Mouse (Mus musculus) adrenal gland (tissue): ENCODE data around the gene Stam2.

Experiments used
- intact Hi-C: fragments of 180-260 bp; cut with DNase I; formaldehyde crosslinking; loops from one replicate; pipeline ENCODE4 v1.15.1; 2025

The Stam2 gene

GRCm38 (mm10) chr2:52732611-52733010, 9.5 kb downstream of the Stam2 start:
- intact Hi-C loops: no loop called here

- intact Hi-C loops: no loop called here
Observed at GRCm38 (mm10) chr2:52732001-52732400, 10.1 kb downstream of the Stam2 start.

DNA sequence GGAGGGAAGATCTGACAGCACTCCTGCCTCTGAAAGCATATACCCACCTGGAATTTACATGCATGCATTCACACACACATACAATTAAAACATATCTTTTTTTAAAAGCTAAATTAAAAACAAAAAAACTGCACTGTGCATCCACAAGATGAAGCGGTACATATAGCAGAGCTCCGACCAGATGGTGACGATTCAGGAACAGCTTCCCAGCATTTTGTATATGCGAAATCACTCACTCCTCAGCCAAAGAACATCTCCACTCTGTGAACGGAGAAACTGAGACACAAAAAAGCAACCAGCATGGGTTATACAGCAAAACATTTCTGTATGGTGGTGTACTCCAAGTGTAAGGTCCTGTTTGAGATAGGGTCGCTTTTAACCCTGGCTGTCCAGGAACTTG, 11.2 kb downstream of the Stam2 start:
- intact Hi-C loops: no loop called here

DNA sequence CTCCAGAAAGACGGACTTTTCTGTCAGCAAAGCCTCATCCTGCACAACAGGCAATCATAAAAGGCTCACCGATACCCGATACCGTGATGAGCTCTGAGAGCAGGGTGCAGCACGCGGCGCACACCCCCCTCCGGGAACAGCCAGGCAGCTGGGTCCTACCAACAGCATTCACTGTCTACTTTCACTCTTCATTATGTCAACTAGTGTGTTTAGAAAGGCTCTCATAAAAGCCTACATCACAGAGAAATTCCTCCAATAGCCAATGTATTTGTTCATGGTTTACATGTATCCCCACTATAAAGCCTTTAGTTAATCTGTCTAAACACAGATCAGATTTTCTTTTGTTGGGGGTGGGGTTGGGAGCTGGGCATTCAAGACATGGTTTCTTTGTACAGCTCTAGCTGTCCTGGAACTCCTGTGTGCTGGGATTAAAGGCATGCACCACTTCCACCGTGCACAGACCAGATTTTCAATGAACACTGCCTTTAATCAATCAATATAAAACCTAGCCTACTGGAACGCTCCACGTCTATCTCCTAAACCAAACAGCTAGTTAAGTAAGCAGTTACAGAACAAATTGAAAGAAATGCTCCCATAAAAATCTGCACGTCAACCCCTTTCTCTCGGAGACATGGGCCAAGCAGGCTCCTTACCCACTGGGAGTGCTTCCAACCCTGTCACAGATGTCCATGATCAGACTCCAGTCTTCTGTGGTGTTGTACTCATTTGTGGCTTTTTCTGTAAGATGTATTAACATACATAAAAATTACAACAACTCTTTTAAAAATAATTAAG, 21.7 kb downstream of the Stam2 start:
- intact Hi-C loops: no loop called here

- intact Hi-C loops: no loop called here
Observed at GRCm38 (mm10) chr2:52717076-52717475, 25.0 kb downstream of the Stam2 start.

DNA sequence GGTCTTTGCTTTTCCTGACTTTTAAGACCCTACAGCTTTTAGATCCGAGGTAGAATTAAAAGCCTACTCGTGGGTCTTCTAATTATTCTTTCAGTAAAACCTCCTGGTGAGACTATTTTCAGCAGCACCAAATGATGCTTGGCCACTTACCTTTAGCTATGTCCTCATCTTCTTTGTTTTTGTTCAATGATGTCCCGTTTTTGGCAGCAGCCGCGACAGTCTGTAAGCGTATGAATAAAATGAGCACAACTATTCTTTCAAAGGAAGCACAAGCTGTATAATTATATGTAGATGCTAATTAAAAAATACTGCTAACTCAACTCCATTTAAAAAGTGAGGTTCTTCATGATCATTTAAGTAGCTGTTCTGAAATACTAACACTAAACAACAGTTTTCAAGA, 26.5 kb downstream of the Stam2 start:
- intact Hi-C loops: no loop called here

DNA sequence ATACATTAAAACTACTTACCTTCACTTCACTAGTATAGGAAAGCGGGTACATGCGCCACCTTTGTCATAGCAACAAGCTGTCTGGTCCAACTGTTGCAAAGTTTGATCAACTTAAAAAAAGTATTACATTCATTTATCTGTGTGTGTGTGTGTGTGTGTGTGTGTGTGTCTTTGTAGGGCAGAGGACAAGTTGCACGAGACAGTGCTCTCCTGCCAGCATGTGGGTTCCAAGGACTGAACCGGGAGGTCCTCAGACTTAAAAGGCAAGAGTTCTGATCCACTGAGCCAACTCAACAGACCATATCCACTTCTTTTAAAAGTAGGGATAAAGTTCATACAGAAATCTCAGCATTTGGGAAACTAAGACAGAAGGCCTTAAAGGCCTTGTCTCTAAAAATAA, 28.0 kb downstream of the Stam2 start:
- intact Hi-C loops: no loop called here

- intact Hi-C loops: no loop called here
Observed at GRCm38 (mm10) chr2:52710804-52711203, 31.3 kb downstream of the Stam2 start.

- intact Hi-C loops: no loop called here
Observed at GRCm38 (mm10) chr2:52709417-52709816, 32.7 kb downstream of the Stam2 start.

GRCm38 (mm10) chr2:52701368-52702036, 40.6 kb downstream of the Stam2 start:
- intact Hi-C loops: no loop called here

DNA sequence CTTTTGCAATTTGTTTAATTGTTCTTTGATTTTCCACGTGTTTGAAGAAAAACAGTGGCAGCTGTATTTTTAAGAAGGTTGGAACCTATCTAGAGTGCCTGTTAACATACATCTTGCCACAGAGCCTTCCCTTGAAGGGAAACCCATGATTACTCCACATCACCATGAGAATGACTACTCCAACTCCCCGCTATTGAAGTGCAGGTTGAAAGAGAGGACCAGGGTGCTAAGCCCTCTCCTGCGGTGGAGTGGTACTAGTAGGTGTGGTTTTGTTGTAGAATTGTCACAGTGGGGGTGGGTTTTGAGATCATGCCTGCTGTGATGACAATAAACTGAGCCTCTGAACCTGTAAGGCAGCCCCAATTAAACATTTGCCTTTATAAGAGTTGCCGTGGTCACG, 41.7 kb downstream of the Stam2 start:
- intact Hi-C loops: no loop called here

GRCm38 (mm10) chr2:52694604-52695003, 47.5 kb downstream of the Stam2 start:
- intact Hi-C loops: loop anchor here (10.0 kb wide), 1 partner anchor 60 kb away; no protein-coding TSS in a partner anchor

GRCm38 (mm10) chr2:52691745-52692144, 50.3 kb downstream of the Stam2 start:
- intact Hi-C loops: loop anchor here (10.0 kb wide), 1 partner anchor 57 kb away; no protein-coding TSS in a partner anchor

DNA sequence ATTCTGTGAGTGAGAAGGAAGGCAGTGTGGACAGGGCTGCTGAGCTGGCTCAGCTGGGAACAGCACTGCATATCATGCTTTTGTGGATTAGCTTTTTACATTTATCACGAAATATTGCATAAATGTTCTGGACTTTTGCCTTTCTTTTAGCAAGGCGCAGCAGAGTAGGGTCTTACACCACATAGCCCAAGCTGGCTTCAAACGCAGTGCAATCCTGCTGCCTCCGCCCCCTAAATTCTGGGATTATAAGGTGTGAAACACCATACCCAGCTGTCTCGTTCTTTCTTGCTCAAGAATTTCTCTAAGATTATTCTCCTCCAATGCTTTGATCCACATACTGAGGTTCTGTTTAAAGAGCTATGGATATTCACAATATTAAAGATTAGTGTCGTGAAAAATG, 55.5 kb downstream of the Stam2 start:
- intact Hi-C loops: no loop called here

GRCm38 (mm10) chr2:52677589-52677988, 64.5 kb downstream of the Stam2 start:
- intact Hi-C loops: no loop called here

- intact Hi-C loops: no loop called here
Observed at GRCm38 (mm10) chr2:52676913-52677303, 65.2 kb downstream of the Stam2 start.

GRCm38 (mm10) chr2:52676023-52676912, 65.8 kb downstream of the Stam2 start, which contains the start of gene Cacnb4:
TSS of gene Cacnb4 (minus strand) at chr2:52676831.
- intact Hi-C loops: no loop called here

DNA sequence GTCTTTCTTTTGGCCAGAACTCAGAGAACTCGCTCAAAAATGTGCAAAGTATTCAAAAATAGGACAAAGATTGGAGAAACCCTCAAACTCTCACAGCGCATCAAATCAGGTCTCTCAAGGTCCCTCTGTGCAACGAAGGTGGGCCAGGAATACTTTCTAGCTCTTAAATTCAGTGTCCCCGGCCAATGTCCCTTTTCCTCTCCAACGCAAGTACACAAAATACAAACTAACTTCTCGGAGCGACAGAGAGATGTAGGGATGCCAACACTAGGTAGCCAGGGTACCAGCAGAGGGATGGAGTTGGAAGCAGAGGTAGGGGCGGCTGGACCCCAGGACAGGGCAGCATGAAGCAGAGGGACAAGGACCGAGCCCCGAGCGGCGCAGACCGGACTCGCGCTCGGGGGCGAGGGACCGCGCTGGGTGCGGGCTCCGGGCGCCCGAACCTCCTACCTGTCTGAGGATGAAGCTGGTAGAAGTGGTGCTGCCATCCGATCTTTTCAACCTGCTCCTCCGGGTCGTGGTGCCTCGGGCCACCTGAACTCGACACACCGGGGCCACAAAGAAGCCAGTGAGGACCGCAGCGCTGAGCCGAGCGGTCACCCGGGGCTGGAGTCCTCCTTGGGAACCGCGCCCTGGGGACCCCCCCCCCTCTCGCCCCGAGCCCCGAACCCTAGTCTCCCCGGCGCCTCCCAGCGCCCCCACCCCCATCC, 66.6 kb downstream of the Stam2 start:
- intact Hi-C loops: no loop called here

DNA sequence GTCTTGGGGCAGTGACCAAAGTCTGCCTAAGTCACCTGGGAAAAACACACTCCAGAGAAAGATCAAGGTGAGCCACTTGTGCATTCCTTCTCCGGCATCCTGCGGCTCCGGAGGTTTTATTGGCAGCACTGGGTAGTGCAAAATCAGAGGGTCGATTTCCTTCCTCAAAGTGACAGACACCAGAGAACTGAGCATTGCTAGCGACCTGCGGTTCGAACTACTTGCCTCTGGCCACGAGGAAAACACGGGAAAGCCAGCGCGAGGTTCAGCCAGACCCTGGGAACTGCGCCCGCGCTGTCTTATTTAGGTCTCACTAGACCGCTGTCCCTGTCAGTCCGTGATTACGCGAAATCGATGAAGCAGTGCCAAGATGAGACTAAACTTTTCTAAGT, 67.2 kb downstream of the Stam2 start:
- intact Hi-C loops: no loop called here

- intact Hi-C loops: no loop called here
Observed at GRCm38 (mm10) chr2:52673172-52673571, 68.9 kb downstream of the Stam2 start.

DNA sequence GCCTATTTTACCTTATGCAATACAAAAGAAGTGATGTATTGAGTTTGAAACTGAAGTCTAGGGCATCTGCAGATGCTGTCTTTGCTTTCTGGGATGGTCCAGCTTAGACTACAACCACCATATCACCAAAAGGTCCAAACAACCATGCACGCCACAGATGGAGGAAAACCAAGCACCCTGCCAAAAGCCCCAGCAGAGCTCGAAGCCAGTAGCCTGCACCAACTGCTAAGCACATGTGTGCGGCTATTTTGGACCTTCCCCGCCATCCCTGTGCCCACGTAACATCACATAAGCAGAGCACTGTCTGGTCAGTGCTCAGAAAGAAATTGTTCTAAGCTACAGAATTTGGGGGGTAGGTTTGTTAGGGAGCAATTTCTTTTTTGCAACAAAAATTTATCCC, 71.3 kb downstream of the Stam2 start:
- intact Hi-C loops: no loop called here
